Mouse (Mus musculus): ENCODE measurements around the gene Atxn7l1. TPM values are rescaled to one million over a fixed set of nuclear protein-coding genes. Genes with fewer than 3 reads are reported as not detected.
A peak's percentile ranks its signal among the peaks of the same experiment; 100 is the strongest.

Gene Atxn7l1
- polyA plus RNA-seq, 1 experiment from 2014 or later: 11.4 TPM

DNA sequence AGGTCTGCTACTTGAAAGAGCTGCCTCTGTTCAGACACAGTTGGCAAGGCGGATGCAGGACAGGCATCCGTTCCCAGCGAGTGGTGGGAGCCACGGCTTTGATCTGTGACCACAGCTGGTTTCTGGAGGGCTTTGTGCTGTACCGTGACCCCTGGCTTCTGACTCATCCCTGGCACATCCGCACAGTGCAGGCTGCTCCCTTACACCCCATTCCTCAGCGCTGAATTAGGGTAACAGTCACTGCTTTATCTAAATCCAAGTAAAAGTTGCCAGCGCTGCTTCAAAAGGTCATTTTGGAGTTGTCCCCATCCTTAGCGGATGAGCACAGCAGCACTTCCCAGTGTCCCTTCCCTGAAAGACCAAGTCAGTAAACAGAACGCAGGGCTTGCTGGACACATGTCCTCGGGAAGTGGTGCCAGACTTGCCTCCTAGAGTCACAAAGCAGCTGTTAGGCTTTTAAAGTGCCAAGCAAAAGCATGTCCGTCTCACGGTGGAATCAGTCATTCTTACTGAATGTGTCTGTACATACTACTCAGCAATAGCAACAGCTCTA lies 88.4 kb downstream of the Atxn7l1 start:
- no peak for ATAC-seq (ENCODE audit: insufficient number of reproducible peaks, low FRiP score)

GRCm38 (mm10) chr12:33236344-33237049 lies 89.0 kb downstream of the Atxn7l1 start:
- peaks cover 4% of the 10 kb centered on the region; the same call in 1 of the 2 replicates for H3K9me3 ChIP-seq (replicated peaks)
- no peaks in the 10 kb centered on the region for H3K36me3 ChIP-seq
- 75% methylated on average over 11 of the region's 11 CpGs for WGBS
- H3K27me3 ChIP-seq (replicated peaks): no peaks in the 10 kb centered on the region
- no peak overlapping the region for H3K4me2 ChIP-seq
- no peak for ATAC-seq (ENCODE audit: insufficient number of reproducible peaks, low FRiP score)
- H3K4me3 ChIP-seq: no peak overlapping the region
- H3K4me1 ChIP-seq (replicated peaks): peaks cover 24% of the 10 kb centered on the region
- H3K27ac ChIP-seq (ENCODE audit: poor library complexity, severe bottlenecking): no peak overlapping the region
- no peak overlapping the region for H3K9ac ChIP-seq

More for the DNA sequence above, 88.4 kb downstream of the Atxn7l1 start:
- peaks cover 4% of the 10 kb centered on the region; the same call in 1 of the 2 replicates for H3K9me3 ChIP-seq (replicated peaks)
- H3K9ac ChIP-seq: no peak overlapping the region
- no peak overlapping the region for H3K4me3 ChIP-seq
- WGBS: 63% methylated on average over 13 of the region's 13 CpGs
- no peaks in the 10 kb centered on the region for H3K27me3 ChIP-seq (replicated peaks)
- H3K27ac ChIP-seq (ENCODE audit: poor library complexity, severe bottlenecking): no peak overlapping the region
- no peaks in the 10 kb centered on the region for H3K36me3 ChIP-seq
- H3K4me2 ChIP-seq: no peak overlapping the region
- H3K4me1 ChIP-seq (replicated peaks): peaks cover 24% of the 10 kb centered on the region

DNA sequence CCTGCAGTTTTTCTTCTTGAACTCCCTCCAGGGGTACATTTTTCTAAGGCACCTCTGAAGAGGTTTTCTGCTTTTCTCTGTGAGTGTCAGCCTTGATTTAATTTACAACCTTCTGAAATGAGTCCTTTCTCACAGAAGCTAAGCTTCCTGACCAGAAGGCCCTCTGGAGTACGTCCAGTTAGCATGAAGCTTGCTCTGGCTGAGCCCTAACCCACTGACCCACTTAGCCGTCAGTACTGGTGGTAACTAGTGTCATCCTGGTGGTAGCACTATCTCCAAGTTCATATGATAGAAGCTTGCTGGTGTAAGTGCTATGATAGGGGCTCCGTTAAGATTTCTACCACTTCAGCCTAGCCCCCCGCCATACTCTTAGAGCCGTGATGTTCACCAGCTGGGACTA lies 89.6 kb downstream of the Atxn7l1 start:
- H3K27ac ChIP-seq (ENCODE audit: poor library complexity, severe bottlenecking): no peak overlapping the region
- H3K36me3 ChIP-seq: no peaks in the 10 kb centered on the region
- H3K4me1 ChIP-seq (replicated peaks): peaks cover 24% of the 10 kb centered on the region
- no peak overlapping the region for H3K9ac ChIP-seq
- no peak for ATAC-seq (ENCODE audit: insufficient number of reproducible peaks, low FRiP score)
- H3K4me2 ChIP-seq: no peak overlapping the region
- no peaks in the 10 kb centered on the region for H3K27me3 ChIP-seq (replicated peaks)
- no peak overlapping the region for H3K4me3 ChIP-seq
- WGBS: 43% methylated on average over 5 of the region's 5 CpGs
- peaks cover 4% of the 10 kb centered on the region; the same call in 1 of the 2 replicates for H3K9me3 ChIP-seq (replicated peaks)

- Histone ChIP-seq H3K4me3 (no peak overlapping the region), H3K9ac (no peak overlapping the region), H3K27me3 (replicated peaks) (no peaks in the 10 kb centered on the region), H3K36me3 (no peaks in the 10 kb centered on the region), H3K27ac (ENCODE audit: poor library complexity, severe bottlenecking) (peak overlapping the region; percentile 3; the same call in 1 of the 2 replicates), H3K4me2 (no peak overlapping the region), H3K9me3 (replicated peaks) (peaks cover 4% of the 10 kb centered on the region; the same call in 1 of the 2 replicates), H3K4me1 (replicated peaks) (peaks cover 45% of the 10 kb centered on the region)
- 66% methylated on average over 8 of the region's 8 CpGs for WGBS
- no peak for ATAC-seq (ENCODE audit: insufficient number of reproducible peaks, low FRiP score)
Observed at GRCm38 (mm10) chr12:33242679-33243078, 95.2 kb downstream of the Atxn7l1 start.

DNA sequence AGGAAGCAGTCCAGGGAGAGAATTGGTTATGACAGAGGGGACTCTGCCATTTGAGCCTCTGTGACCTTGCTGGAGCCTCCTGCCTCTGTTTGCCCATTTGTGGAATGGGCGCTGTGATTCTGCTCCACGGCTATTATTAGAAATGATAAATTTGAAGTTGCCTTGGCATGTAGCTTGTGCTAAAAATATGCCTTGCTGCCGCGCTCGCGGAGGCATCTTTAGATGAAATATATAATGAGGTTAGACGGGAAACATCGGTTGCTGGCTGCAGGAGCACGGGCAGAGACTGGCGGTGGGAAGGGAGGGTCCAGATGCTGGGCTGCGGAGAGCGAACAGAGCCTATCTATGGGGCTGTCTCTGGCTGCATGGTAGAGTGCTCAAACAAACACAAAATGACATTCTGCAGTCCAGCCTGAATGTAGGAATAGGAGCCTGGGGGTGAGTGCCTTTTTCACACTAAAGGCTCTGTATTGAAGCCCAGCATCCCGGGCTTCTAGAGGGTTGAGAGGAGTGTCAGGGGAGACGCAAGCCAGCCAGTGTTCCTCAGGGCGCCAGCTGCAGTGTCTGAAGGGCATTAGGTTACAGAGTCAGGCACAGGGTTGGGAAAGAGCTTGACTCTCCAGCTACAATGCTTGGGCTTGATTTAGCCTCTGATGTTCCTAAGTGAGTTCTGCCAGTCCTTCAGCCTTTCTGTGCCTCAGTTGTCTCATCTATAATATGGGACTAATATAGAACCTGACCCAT lies 96.8 kb downstream of the Atxn7l1 start:
- peak; percentile 22; the same call in 1 of the 2 replicates for ATAC-seq (ENCODE audit: insufficient number of reproducible peaks, low FRiP score)
- H3K4me1 ChIP-seq (replicated peaks): peaks cover 45% of the 10 kb centered on the region
- no peaks in the 10 kb centered on the region for H3K27me3 ChIP-seq (replicated peaks)
- no peaks in the 10 kb centered on the region for H3K36me3 ChIP-seq
- H3K27ac ChIP-seq (ENCODE audit: poor library complexity, severe bottlenecking): peak overlapping the region; percentile 46
- peak overlapping the region; percentile 49 for H3K4me2 ChIP-seq
- H3K9ac ChIP-seq: no peak overlapping the region
- WGBS: 22% methylated on average over 15 of the region's 15 CpGs
- H3K4me3 ChIP-seq: no peak overlapping the region
- peaks cover 4% of the 10 kb centered on the region; the same call in 1 of the 2 replicates for H3K9me3 ChIP-seq (replicated peaks)

GRCm38 (mm10) chr12:33245455-33245854 lies 98.0 kb downstream of the Atxn7l1 start:
- ATAC-seq (ENCODE audit: insufficient number of reproducible peaks, low FRiP score): no peak
- H3K36me3 ChIP-seq: peaks cover 8% of the 10 kb centered on the region
- H3K27me3 ChIP-seq (replicated peaks): no peaks in the 10 kb centered on the region
- 70% methylated on average over 4 of the region's 4 CpGs for WGBS
- peaks cover 1% of the 10 kb centered on the region; the same call in 1 of the 2 replicates for H3K9me3 ChIP-seq (replicated peaks)
- no peak overlapping the region for H3K27ac ChIP-seq (ENCODE audit: poor library complexity, severe bottlenecking)
- no peak overlapping the region for H3K4me2 ChIP-seq
- peaks cover 45% of the 10 kb centered on the region for H3K4me1 ChIP-seq (replicated peaks)
- H3K4me3 ChIP-seq: no peak overlapping the region
- no peak overlapping the region for H3K9ac ChIP-seq

GRCm38 (mm10) chr12:33246878-33247277 lies 99.4 kb downstream of the Atxn7l1 start:
- Histone ChIP-seq H3K9me3 (replicated peaks) (no peaks in the 10 kb centered on the region), H3K4me2 (no peak overlapping the region), H3K27me3 (replicated peaks) (no peaks in the 10 kb centered on the region), H3K27ac (ENCODE audit: poor library complexity, severe bottlenecking) (no peak overlapping the region), H3K4me3 (no peak overlapping the region), H3K36me3 (peaks cover 8% of the 10 kb centered on the region), H3K4me1 (replicated peaks) (peaks cover 45% of the 10 kb centered on the region), H3K9ac (no peak overlapping the region)
- whole genome bisulfite sequencing: 78% methylated on average over 8 of the region's 8 CpGs
- ATAC-seq (ENCODE audit: insufficient number of reproducible peaks, low FRiP score): no peak

DNA sequence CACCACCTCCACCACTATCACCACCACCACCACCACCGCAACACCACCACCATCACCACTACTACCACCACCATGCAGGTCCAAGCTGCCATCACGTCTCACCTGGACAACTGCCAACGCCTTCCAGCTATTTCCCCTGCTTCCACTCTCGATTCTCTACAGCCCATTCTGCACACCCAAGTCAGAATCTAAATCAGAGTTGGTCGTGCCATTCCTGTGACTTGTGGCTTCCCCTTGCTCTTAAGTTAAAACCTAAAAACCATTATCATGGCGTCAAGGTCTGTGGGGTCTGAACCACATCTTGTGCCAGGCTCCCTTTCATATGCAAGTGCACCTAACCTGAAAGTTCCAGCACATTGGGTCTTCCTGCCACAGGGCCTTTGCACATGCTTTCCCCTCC lies 102.7 kb downstream of the Atxn7l1 start:
- no peak overlapping the region for H3K4me2 ChIP-seq
- no peak overlapping the region for H3K9ac ChIP-seq
- no peaks in the 10 kb centered on the region for H3K27me3 ChIP-seq (replicated peaks)

GRCm38 (mm10) chr12:33251399-33251798 lies 103.9 kb downstream of the Atxn7l1 start:
- Histone ChIP-seq H3K4me3 (no peak overlapping the region), H3K4me1 (replicated peaks) (peaks cover 31% of the 10 kb centered on the region), H3K9ac (no peak overlapping the region), H3K27ac (ENCODE audit: poor library complexity, severe bottlenecking) (no peak overlapping the region), H3K27me3 (replicated peaks) (no peaks in the 10 kb centered on the region), H3K9me3 (replicated peaks) (no peaks in the 10 kb centered on the region), H3K4me2 (no peak overlapping the region), H3K36me3 (peaks cover 8% of the 10 kb centered on the region)
- 88% methylated on average over 8 of the region's 8 CpGs for WGBS
- no peak for ATAC-seq (ENCODE audit: insufficient number of reproducible peaks, low FRiP score)

More for the DNA sequence above, 102.7 kb downstream of the Atxn7l1 start:
- no peaks in the 10 kb centered on the region for H3K9me3 ChIP-seq (replicated peaks)
- WGBS: 89% methylated on average over 6 of the region's 6 CpGs
- peaks cover 8% of the 10 kb centered on the region for H3K36me3 ChIP-seq
- no peak overlapping the region for H3K27ac ChIP-seq (ENCODE audit: poor library complexity, severe bottlenecking)
- ATAC-seq (ENCODE audit: insufficient number of reproducible peaks, low FRiP score): no peak
- peaks cover 38% of the 10 kb centered on the region for H3K4me1 ChIP-seq (replicated peaks)
- H3K4me3 ChIP-seq: no peak overlapping the region

GRCm38 (mm10) chr12:33252621-33253020 lies 105.1 kb downstream of the Atxn7l1 start:
- ATAC-seq (ENCODE audit: insufficient number of reproducible peaks, low FRiP score): no peak
- Histone ChIP-seq H3K9ac (no peak overlapping the region), H3K4me1 (replicated peaks) (peaks cover 25% of the 10 kb centered on the region), H3K4me2 (no peak overlapping the region), H3K9me3 (replicated peaks) (no peaks in the 10 kb centered on the region), H3K27ac (ENCODE audit: poor library complexity, severe bottlenecking) (peak overlapping the region; percentile 50), H3K36me3 (peaks cover 8% of the 10 kb centered on the region), H3K27me3 (replicated peaks) (no peaks in the 10 kb centered on the region), H3K4me3 (no peak overlapping the region)
- WGBS: 51% methylated on average over 6 of the region's 6 CpGs

DNA sequence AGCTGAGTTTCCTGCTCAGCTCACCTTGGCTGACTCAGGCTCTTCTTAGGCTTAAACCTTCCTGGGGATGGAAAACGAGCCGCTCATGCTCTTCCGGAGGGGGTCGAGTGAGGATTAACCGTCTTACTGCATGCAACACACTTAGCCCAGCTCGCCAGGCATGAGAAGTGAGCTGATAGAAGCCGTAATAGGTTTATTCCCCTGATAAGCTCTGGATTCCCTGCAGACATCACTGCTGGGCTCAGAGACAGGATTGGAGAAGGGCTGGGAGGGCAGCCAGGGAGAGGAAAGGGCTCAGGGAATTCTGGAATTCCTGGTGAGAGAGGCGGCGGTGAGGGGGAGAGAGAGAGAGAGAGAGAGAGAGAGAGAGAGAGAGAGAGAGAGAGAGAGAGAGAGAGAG lies 105.7 kb downstream of the Atxn7l1 start:
- Histone ChIP-seq H3K27ac (ENCODE audit: poor library complexity, severe bottlenecking) (peak overlapping the region; percentile 50), H3K9ac (no peak overlapping the region), H3K4me3 (no peak overlapping the region), H3K4me2 (peak overlapping the region; percentile 35), H3K4me1 (replicated peaks) (peaks cover 28% of the 10 kb centered on the region), H3K9me3 (replicated peaks) (no peaks in the 10 kb centered on the region), H3K27me3 (replicated peaks) (no peaks in the 10 kb centered on the region), H3K36me3 (peaks cover 8% of the 10 kb centered on the region)
- 17% methylated on average over 9 of the region's 9 CpGs for WGBS
- no peak for ATAC-seq (ENCODE audit: insufficient number of reproducible peaks, low FRiP score)

Data from heart, embryonic 12.5 days (tissue).